Mouse (Mus musculus) B cell, adult 2 months (primary cell): ENCODE measurements around the gene Trappc11.
"Not testable (repeated sequence)": the region's sequence is repeated elsewhere in the genome, so short reads cannot be mapped to it uniquely, and the experiment has no call there.

Source experiments
- DNase-seq, 2 experiments: peaks; one replicate each; pipeline ENCODE4 v3.0.0; 2022

Trappc11 gene

DNA sequence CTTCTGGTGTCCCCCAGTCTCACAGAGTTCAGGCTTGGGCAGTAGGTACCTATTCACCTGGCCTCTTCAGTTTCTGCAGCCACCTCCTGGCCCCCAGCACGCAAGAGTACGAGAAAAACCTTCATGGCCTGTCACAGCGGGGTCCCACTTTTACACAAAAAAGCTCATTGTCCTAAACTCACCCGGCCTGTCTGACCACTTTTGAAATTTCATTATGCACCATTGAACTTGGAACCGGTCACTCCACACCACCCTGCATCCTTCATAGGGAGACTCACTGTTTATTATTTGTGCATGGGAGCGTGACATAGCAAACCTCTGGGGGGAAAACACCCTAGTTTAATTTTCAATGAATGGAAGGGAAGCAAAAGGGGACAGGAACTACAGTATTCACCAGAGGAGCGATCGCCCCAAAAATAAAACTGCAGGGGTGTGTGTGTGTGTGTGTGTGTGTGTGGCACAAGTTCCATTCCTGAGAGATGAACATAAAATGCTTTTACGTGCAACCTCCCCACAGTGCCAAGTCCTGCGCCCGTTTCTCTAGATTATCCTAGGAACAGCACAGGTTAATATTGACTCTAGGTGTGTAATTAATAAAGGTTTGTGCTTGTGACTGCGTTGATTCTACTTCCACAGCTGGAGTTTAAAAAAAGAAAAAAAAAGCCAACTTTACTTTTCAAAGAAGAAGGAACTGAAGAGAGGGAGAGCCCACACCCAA is 50.8 kb downstream of the Trappc11 start:
- DNase-seq = no peak

DNA sequence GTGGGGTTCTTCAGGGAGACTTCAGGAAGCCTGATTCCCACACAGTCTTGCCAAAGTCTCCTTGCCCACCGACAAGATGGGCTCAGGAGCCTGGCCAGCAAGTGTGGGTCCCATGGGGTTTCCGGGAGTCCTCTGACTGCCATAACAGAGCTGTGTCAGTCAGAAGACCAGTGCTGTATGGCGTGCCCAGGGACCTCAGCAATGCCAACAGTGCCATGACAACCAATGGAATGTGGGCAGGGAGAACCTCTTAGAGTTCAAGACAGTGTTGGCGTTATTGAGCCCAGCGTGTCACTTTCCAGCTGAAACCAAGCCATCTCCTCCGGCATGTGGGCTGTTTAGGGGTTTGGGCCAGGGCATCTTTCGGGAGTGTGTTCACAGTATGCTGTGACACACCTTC is 53.2 kb downstream of the Trappc11 start:
- no peak for DNase-seq

DNA sequence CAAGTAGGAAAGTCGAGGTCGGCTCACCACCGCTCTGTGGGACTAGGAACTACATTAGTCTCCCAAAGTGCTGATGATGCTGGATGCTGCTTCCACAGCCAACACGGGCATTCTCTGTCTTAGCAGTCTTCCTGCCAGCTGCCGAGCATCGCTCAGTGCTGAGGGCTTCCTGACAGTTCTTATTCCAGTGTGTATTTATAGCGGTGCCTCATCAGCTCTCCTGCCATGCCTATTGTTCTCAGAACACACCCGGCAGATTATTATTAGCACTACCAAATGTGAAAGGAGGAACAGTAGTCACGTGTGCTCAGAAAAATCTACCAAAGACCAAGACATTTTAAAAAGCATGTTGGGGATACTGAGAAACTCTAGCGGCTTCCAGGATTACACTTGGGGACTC is 71.6 kb downstream of the Trappc11 start:
- DNase-seq = no peak

- no peak for DNase-seq
Measured at GRCm38 (mm10) chr8:47459216-47459749, 74.0 kb downstream of the Trappc11 start.

- DNase-seq = no peak
Measured at GRCm38 (mm10) chr8:47458591-47458990, 74.7 kb downstream of the Trappc11 start.

DNA sequence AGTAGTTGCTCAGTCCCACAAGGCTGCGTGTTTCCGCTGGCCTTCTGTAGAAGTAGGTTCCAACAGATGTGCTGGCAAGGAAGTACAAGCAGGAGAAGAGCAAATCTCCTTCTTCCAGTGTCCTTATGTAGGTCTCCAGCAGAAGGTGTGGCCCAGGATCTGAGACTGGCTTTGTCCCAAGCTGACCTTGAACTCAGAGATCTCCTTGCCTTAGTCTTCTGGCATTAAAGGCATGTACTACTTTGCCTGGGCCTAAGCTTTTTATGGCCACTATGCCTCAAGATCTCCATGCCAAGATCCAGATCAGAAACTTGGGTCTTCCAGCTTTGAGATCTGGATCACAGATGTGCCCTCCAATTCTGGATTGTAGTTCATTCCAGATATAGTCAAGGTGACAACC is 84.1 kb downstream of the Trappc11 start:
- DNase-seq = not testable (repeated sequence)

DNA sequence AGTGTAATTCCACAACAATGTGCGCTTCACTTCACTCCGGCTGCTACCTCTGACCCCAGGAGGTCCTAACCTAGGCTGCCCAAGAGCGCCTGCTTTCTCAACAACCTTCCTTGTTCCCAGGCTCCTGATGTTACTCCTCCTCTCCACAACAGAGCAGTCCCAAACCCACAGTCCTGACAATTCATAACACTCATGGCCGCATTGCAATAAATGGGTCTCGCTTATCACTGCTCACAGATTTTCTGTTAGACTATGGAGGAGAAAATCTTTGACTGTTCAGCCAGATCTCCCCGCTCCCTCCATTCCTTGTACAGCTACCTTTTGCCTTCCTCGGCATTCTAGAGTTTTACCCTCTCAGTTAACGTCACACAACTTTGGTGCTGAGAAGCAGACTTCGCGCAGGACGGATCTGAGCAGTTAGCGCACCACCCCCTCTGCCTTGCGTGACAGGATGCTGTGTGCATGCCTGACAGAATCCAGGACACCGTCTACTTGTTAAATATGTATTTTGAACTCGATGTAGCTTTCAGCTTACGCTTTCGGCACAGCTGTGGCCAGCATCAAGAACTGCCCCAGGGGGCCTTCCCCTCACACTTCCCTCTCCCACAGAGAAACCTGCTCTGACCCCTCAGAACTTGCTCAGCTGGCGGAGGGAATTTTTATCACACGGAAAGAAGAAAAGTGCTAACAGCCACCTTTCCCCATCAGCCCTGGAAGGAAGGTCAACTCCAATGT is 86.8 kb downstream of the Trappc11 start, which contains the start of gene Stox2:
TSS of gene Stox2 (minus strand) at position 51 of the 735 bp plus-strand sequence.
- DNase-seq = no peak
